Mouse (Mus musculus) hindbrain, embryonic 15.5 days (tissue): ENCODE measurements at regions not wholly inside any gene's neighbourhood (a gene's known extent, or its start where the extent isn't known, plus 50 kb on each side); places are given as distances from the start of the nearest gene placed in this dataset.
A peak's percentile ranks its signal among the peaks of the same experiment; 100 is the strongest.

Experiments
- ATAC-seq: fragments of 200-750 bp; cut with Nextera tagmentation; 2 replicates; pipeline ENCODE4 v1.8.0; 2017; ENCODE audit warnings: low read depth, moderate number of reproducible peaks, moderate TSS enrichment; ENCODE audit not compliant: low FRiP score
- H3K27ac ChIP-seq: fragments of 300-500 bp; sonication (generic); replicated peaks from 2 replicates; pipeline ENCODE4 v1.5.1; 2015; ENCODE audit warnings: mild to moderate bottlenecking, inconsistent platforms
- H3K27me3 ChIP-seq: fragments of 300-500 bp; sonication (generic); 2 replicates; pipeline ENCODE4 v1.6.1; 2015; ENCODE audit warnings: control low read depth, inconsistent platforms
- H3K36me3 ChIP-seq: fragments of 300-500 bp; sonication (generic); 2 replicates; pipeline ENCODE4 v1.6.1; 2015; ENCODE audit warnings: control low read depth, inconsistent platforms
- H3K4me1 ChIP-seq: fragments of 300-500 bp; sonication (generic); replicated peaks from 2 replicates; pipeline ENCODE4 v1.6.1; 2015; ENCODE audit warnings: control low read depth, inconsistent platforms
- H3K4me2 ChIP-seq: fragments of 300-500 bp; sonication (generic); 2 replicates; pipeline ENCODE4 v1.6.1; 2015; ENCODE audit warnings: moderate library complexity, mild to moderate bottlenecking, inconsistent platforms
- H3K4me3 ChIP-seq: fragments of 300-500 bp; sonication (generic); 2 replicates; pipeline ENCODE4 v1.5.1; 2015; ENCODE audit warnings: mild to moderate bottlenecking, inconsistent platforms
- H3K9ac ChIP-seq: fragments of 300-500 bp; sonication (generic); 2 replicates; pipeline ENCODE4 v1.6.1; 2015; ENCODE audit warnings: inconsistent platforms
- H3K9me3 ChIP-seq: fragments of 300-500 bp; sonication (generic); 2 replicates; pipeline ENCODE4 v1.6.1; 2016; ENCODE audit warnings: control low read depth, inconsistent platforms
- WGBS: fragments of 180-500 bp; shearing (Covaris S2); methylation state at CpG from one replicate; pipeline ENCODE4 v1.1.7; 2015; 5-methylcytosine and 5-hydroxymethylcytosine counted together

- no peak overlapping the region for H3K4me3 ChIP-seq
- peaks cover 13% of the 10 kb centered on the region for H3K4me1 ChIP-seq
- 6% methylated on average over 6 of the region's 6 CpGs for WGBS
- H3K9ac ChIP-seq, result no peak overlapping the region
- 0 out of 2 replicates have a peak overlapping the region, but pooled peaks have one; percentile 12 for H3K27ac ChIP-seq
- ATAC-seq, result 0 out of 2 replicates have a peak, but pooled peaks have one; percentile 30
- H3K27me3 ChIP-seq, result no peaks in the 10 kb centered on the region
- no peaks in the 10 kb centered on the region for H3K9me3 ChIP-seq
- H3K36me3 ChIP-seq, result no peaks in the 10 kb centered on the region
- H3K4me2 ChIP-seq, result no peak overlapping the region
Measured at GRCm38 (mm10) chr16:7764383-7764782, 660.6 kb downstream of the Tmem114 start.

- Histone ChIP-seq H3K4me1 (no peaks in the 10 kb centered on the region), H3K27me3 (no peaks in the 10 kb centered on the region), H3K27ac (no peak overlapping the region), H3K9me3 (0 out of 2 replicates have a peak, but pooled peaks cover 6% of the 10 kb centered on the region), H3K36me3 (no peaks in the 10 kb centered on the region), H3K9ac (no peak overlapping the region), H3K4me3 (no peak overlapping the region), H3K4me2 (no peak overlapping the region)
- no peak for ATAC-seq
- 75% methylated on average over 2 of the region's 2 CpGs for WGBS
Measured at GRCm38 (mm10) chr16:7728186-7728585, 696.8 kb downstream of the Tmem114 start.

GRCm38 (mm10) chr16:7725225-7725624 lies 699.7 kb downstream of the Tmem114 start:
- Histone ChIP-seq H3K9me3 (no peaks in the 10 kb centered on the region), H3K4me2 (no peak overlapping the region), H3K27ac (no peak overlapping the region), H3K27me3 (no peaks in the 10 kb centered on the region), H3K9ac (no peak overlapping the region), H3K4me3 (no peak overlapping the region), H3K4me1 (no peaks in the 10 kb centered on the region), H3K36me3 (no peaks in the 10 kb centered on the region)
- 98% methylated on average over 1 of the region's 1 CpGs for WGBS
- no peak for ATAC-seq

- H3K27ac ChIP-seq, result no peak overlapping the region
- no peak overlapping the region for H3K4me2 ChIP-seq
- ATAC-seq, result no peak
- 47% methylated on average over 4 of the region's 4 CpGs for WGBS
- no peaks in the 10 kb centered on the region for H3K36me3 ChIP-seq
- H3K4me1 ChIP-seq, result no peaks in the 10 kb centered on the region
- no peaks in the 10 kb centered on the region for H3K27me3 ChIP-seq
- no peak overlapping the region for H3K4me3 ChIP-seq
- H3K9me3 ChIP-seq, result no peaks in the 10 kb centered on the region
- no peak overlapping the region for H3K9ac ChIP-seq
Measured at GRCm38 (mm10) chr16:7701471-7701870, 723.5 kb downstream of the Tmem114 start.

GRCm38 (mm10) chr16:7685484-7685883 lies 739.5 kb downstream of the Tmem114 start:
- ATAC-seq, result no peak
- no peak overlapping the region for H3K4me3 ChIP-seq
- no peaks in the 10 kb centered on the region for H3K36me3 ChIP-seq
- no peak overlapping the region for H3K9ac ChIP-seq
- H3K27me3 ChIP-seq, result no peaks in the 10 kb centered on the region
- H3K4me1 ChIP-seq, result no peaks in the 10 kb centered on the region
- H3K4me2 ChIP-seq, result no peak overlapping the region
- H3K27ac ChIP-seq, result no peak overlapping the region
- H3K9me3 ChIP-seq, result no peaks in the 10 kb centered on the region

GRCm38 (mm10) chr16:7666096-7666495 lies 758.8 kb downstream of the Tmem114 start:
- Histone ChIP-seq H3K9ac (no peak overlapping the region), H3K36me3 (no peaks in the 10 kb centered on the region), H3K27ac (no peak overlapping the region), H3K4me1 (no peaks in the 10 kb centered on the region), H3K4me2 (no peak overlapping the region), H3K4me3 (no peak overlapping the region), H3K27me3 (no peaks in the 10 kb centered on the region), H3K9me3 (0 out of 2 replicates have a peak, but pooled peaks cover 6% of the 10 kb centered on the region)
- no peak for ATAC-seq
- WGBS, result 27% methylated on average over 2 of the region's 2 CpGs

- Histone ChIP-seq H3K4me1 (no peaks in the 10 kb centered on the region), H3K9ac (no peak overlapping the region), H3K4me3 (no peak overlapping the region), H3K27me3 (no peaks in the 10 kb centered on the region), H3K4me2 (no peak overlapping the region), H3K27ac (no peak overlapping the region), H3K36me3 (no peaks in the 10 kb centered on the region), H3K9me3 (no peaks in the 10 kb centered on the region)
- 52% methylated on average over 9 of the region's 9 CpGs for WGBS
- ATAC-seq, result no peak
Measured at GRCm38 (mm10) chr16:7658133-7658532, 766.8 kb downstream of the Tmem114 start.

GRCm38 (mm10) chr16:7654451-7654850 lies 770.5 kb downstream of the Tmem114 start:
- Histone ChIP-seq H3K9ac (no peak overlapping the region), H3K4me3 (no peak overlapping the region), H3K4me2 (no peak overlapping the region), H3K27me3 (no peaks in the 10 kb centered on the region), H3K27ac (no peak overlapping the region), H3K36me3 (no peaks in the 10 kb centered on the region), H3K9me3 (no peaks in the 10 kb centered on the region), H3K4me1 (no peaks in the 10 kb centered on the region)
- ATAC-seq, result no peak
- 92% methylated on average over 6 of the region's 6 CpGs for WGBS

- no peaks in the 10 kb centered on the region for H3K9me3 ChIP-seq
- H3K4me1 ChIP-seq, result no peaks in the 10 kb centered on the region
- no peaks in the 10 kb centered on the region for H3K27me3 ChIP-seq
- H3K9ac ChIP-seq, result no peak overlapping the region
- no peak overlapping the region for H3K4me2 ChIP-seq
- ATAC-seq, result no peak
- H3K27ac ChIP-seq, result no peak overlapping the region
- no peaks in the 10 kb centered on the region for H3K36me3 ChIP-seq
- H3K4me3 ChIP-seq, result no peak overlapping the region
- WGBS, result 26% methylated on average over 1 of the region's 1 CpGs
Measured at GRCm38 (mm10) chr16:7649771-7650170, 775.2 kb downstream of the Tmem114 start.

GRCm38 (mm10) chr16:7647275-7647926 lies 777.5 kb downstream of the Tmem114 start:
- H3K4me3 ChIP-seq, result no peak overlapping the region
- no peak overlapping the region for H3K9ac ChIP-seq
- no peaks in the 10 kb centered on the region for H3K27me3 ChIP-seq
- no peak overlapping the region for H3K27ac ChIP-seq
- no peak overlapping the region for H3K4me2 ChIP-seq
- H3K36me3 ChIP-seq, result no peaks in the 10 kb centered on the region
- H3K9me3 ChIP-seq, result no peaks in the 10 kb centered on the region
- no peak for ATAC-seq
- H3K4me1 ChIP-seq, result no peaks in the 10 kb centered on the region

GRCm38 (mm10) chr16:7644363-7644762 lies 780.6 kb downstream of the Tmem114 start:
- no peak for ATAC-seq
- Histone ChIP-seq H3K4me3 (no peak overlapping the region), H3K4me1 (0 out of 2 replicates have a peak, but pooled peaks cover 5% of the 10 kb centered on the region), H3K9me3 (no peaks in the 10 kb centered on the region), H3K27ac (no peak overlapping the region), H3K36me3 (no peaks in the 10 kb centered on the region), H3K9ac (no peak overlapping the region), H3K27me3 (no peaks in the 10 kb centered on the region), H3K4me2 (no peak overlapping the region)

- 34% methylated on average over 15 of the region's 15 CpGs for WGBS
- Histone ChIP-seq H3K27ac (0 out of 2 replicates have a peak overlapping the region, but pooled peaks have one; percentile 21), H3K4me3 (no peak overlapping the region), H3K4me2 (0 out of 2 replicates have a peak overlapping the region, but pooled peaks have one; percentile 3), H3K9ac (no peak overlapping the region), H3K9me3 (no peaks in the 10 kb centered on the region), H3K4me1 (peaks cover 28% of the 10 kb centered on the region), H3K36me3 (no peaks in the 10 kb centered on the region), H3K27me3 (no peaks in the 10 kb centered on the region)
- ATAC-seq, result peak; percentile 56; the same call in 1 of the 2 replicates
Measured at GRCm38 (mm10) chr16:7638955-7639755, 785.8 kb downstream of the Tmem114 start.
